Mouse (Mus musculus) liver, postnatal 0 days (tissue): ENCODE measurements around the gene Stam. TPM values are rescaled to one million over a fixed set of nuclear protein-coding genes. Genes with fewer than 3 reads are reported as not detected.
"Not testable (repeated sequence)": the region's sequence is repeated elsewhere in the genome, so short reads cannot be mapped to it uniquely, and the experiment has no call there.

Source experiments
- ATAC-seq: fragments of 200-750 bp; cut with Nextera tagmentation; 2 replicates; pipeline ENCODE4 v1.8.0; 2017; ENCODE audit warnings: mild to moderate bottlenecking, moderate library complexity
- DNase-seq: peaks from one replicate; pipeline ENCODE4 v3.0.0-alpha.2; 2016
- H3K27ac ChIP-seq: fragments of 300-500 bp; sonication (generic); 2 replicates; pipeline ENCODE4 v1.5.1; 2014; ENCODE audit warnings: antibody characterized with exemption, moderate library complexity, mild to moderate bottlenecking, low read depth
- H3K27me3 ChIP-seq: fragments of 300-500 bp; sonication (generic); 2 replicates; pipeline ENCODE4 v1.6.1; 2014; ENCODE audit warnings: low read length, control low read depth, mixed read lengths; ENCODE audit not compliant: insufficient read depth
- H3K36me3 ChIP-seq: fragments of 300-500 bp; sonication (generic); replicated peaks from 2 replicates; pipeline ENCODE4 v1.6.1; 2014; ENCODE audit warnings: mild to moderate bottlenecking, control low read depth, low read length, moderate library complexity, mixed read lengths; ENCODE audit not compliant: insufficient read depth
- H3K4me1 ChIP-seq: fragments of 300-500 bp; sonication (generic); 2 replicates; pipeline ENCODE4 v1.6.1; 2014; ENCODE audit warnings: antibody characterized with exemption, mild to moderate bottlenecking, control low read depth; ENCODE audit not compliant: insufficient read depth
- H3K4me2 ChIP-seq: fragments of 300-500 bp; sonication (generic); 2 replicates; pipeline ENCODE4 v1.6.1; 2014; ENCODE audit warnings: low read depth, mild to moderate bottlenecking, low read length, moderate library complexity, mixed read lengths
- H3K4me3 ChIP-seq: fragments of 300-500 bp; sonication (generic); 2 replicates; pipeline ENCODE4 v1.5.1; 2014; ENCODE audit warnings: low read depth, low read length
- H3K9ac ChIP-seq: fragments of 300-500 bp; sonication (generic); replicated peaks from 2 replicates; pipeline ENCODE4 v1.6.1; 2014; ENCODE audit warnings: mild to moderate bottlenecking, moderate library complexity
- H3K9me3 ChIP-seq: fragments of 300-500 bp; sonication (generic); 2 replicates; pipeline ENCODE4 v1.6.1; 2016; ENCODE audit warnings: mild to moderate bottlenecking, control low read depth, low read length, mixed read lengths
- CTCF ChIP-seq: sonication (generic); IDR thresholded peaks from 2 replicates; pipeline ENCODE4 v1.5.1; 2016; ENCODE audit warnings: antibody characterized with exemption, low read depth
- EP300 ChIP-seq: IDR thresholded peaks from 2 replicates; pipeline ENCODE4 v1.6.1; 2016; ENCODE audit warnings: antibody characterized with exemption, low read depth, mild to moderate bottlenecking
- WGBS: fragments of 180-500 bp; shearing (Covaris S2); extraction: QIAGEN DNeasy Blood & Tissue Kit; methylation state at CpG from one replicate; pipeline ENCODE4 v1.1.7; 2014; ENCODE audit not compliant: insufficient replicate concordance; 5-methylcytosine and 5-hydroxymethylcytosine counted together
- polyA plus RNA-seq: library from polyadenylated mRNA; unstranded; fragments of >200 nt; fragmentation: Nextera tagmentation; extraction: Ambion mirVana; gene quantifications from 2 replicates; pipeline ENCODE4 v1.2.1, GENCODE M21; 2015

Stam gene
- polyA plus RNA-seq, 1 experiment from 2014 or later = 15.6 TPM

- TF ChIP-seq EP300 = no peak
- TF ChIP-seq CTCF = no peak
- H3K4me3 ChIP-seq = no peak overlapping the region
- no peak overlapping the region for H3K4me2 ChIP-seq
- DNase-seq (no peak), ATAC-seq (no peak)
- H3K27ac ChIP-seq = no peak overlapping the region
- H3K27me3 ChIP-seq = no peaks in the 10 kb centered on the region
- 56% methylated on average over 2 of the region's 2 CpGs for WGBS
- peaks cover 10% of the 10 kb centered on the region for H3K4me1 ChIP-seq
- no peaks in the 10 kb centered on the region for H3K36me3 ChIP-seq
- H3K9me3 ChIP-seq = no peaks in the 10 kb centered on the region
- H3K9ac ChIP-seq = no peak overlapping the region
These were observed 4.9 kb upstream of the Stam start for GRCm38 (mm10) chr2:14069027-14069426.

GRCm38 (mm10) chr2:14070466-14070865 is 3.4 kb upstream of the Stam start:
- 79% methylated on average over 8 of the region's 8 CpGs for WGBS
- no peak overlapping the region for H3K4me2 ChIP-seq
- no peak overlapping the region for H3K9ac ChIP-seq
- no peaks in the 10 kb centered on the region for H3K27me3 ChIP-seq
- DNase-seq = no peak
- no peak for TF ChIP-seq CTCF
- TF ChIP-seq EP300 = no peak
- H3K4me3 ChIP-seq = no peak overlapping the region
- peaks cover 19% of the 10 kb centered on the region for H3K4me1 ChIP-seq
- no peak for ATAC-seq
- H3K27ac ChIP-seq = no peak overlapping the region
- no peaks in the 10 kb centered on the region for H3K9me3 ChIP-seq
- H3K36me3 ChIP-seq = no peaks in the 10 kb centered on the region

- H3K9ac ChIP-seq = peak overlapping the region; percentile 98
- H3K4me3 ChIP-seq = peak overlapping the region; percentile 95
- H3K27ac ChIP-seq = peak overlapping the region; percentile 99
- 11% methylated on average over 8 of the region's 8 CpGs for WGBS
- no peak for TF ChIP-seq EP300
- no peak for TF ChIP-seq CTCF
- H3K4me1 ChIP-seq = peaks cover 29% of the 10 kb centered on the region
- H3K36me3 ChIP-seq = no peaks in the 10 kb centered on the region
- ATAC-seq (no peak), DNase-seq (no peak)
- H3K9me3 ChIP-seq = no peaks in the 10 kb centered on the region
- peak overlapping the region; percentile 88 for H3K4me2 ChIP-seq
- no peaks in the 10 kb centered on the region for H3K27me3 ChIP-seq
These were observed 913 bp upstream of the Stam start for GRCm38 (mm10) chr2:14073008-14073361.

- Histone ChIP-seq H3K9me3 (no peaks in the 10 kb centered on the region), H3K9ac (peak overlapping the region; percentile 98), H3K4me3 (peak overlapping the region; percentile 95), H3K27me3 (no peaks in the 10 kb centered on the region), H3K27ac (peak overlapping the region; percentile 99), H3K4me1 (peaks cover 28% of the 10 kb centered on the region), H3K4me2 (peak overlapping the region; percentile 88), H3K36me3 (no peaks in the 10 kb centered on the region)
- ATAC-seq (no peak), DNase-seq (no peak)
- no peak for TF ChIP-seq EP300
- WGBS = under 1% methylated on average over 31 of the region's 38 CpGs
These were observed 463 bp downstream of the Stam start for GRCm38 (mm10) chr2:14074221-14074901.

GRCm38 (mm10) chr2:14078527-14078926 is 4.6 kb downstream of the Stam start:
- WGBS = 63% methylated on average over 8 of the region's 9 CpGs
- DNase-seq = peak; percentile 37
- H3K4me3 ChIP-seq, ATAC-seq, H3K36me3 ChIP-seq, H3K9ac ChIP-seq, H3K9me3 ChIP-seq, H3K27ac ChIP-seq, H3K4me2 ChIP-seq, H3K27me3 ChIP-seq: not testable (repeated sequence)
- H3K4me1 ChIP-seq = peaks cover 18% of the 10 kb centered on the region

- H3K9ac ChIP-seq = no peak overlapping the region
- no peak for ATAC-seq
- no peaks in the 10 kb centered on the region for H3K4me1 ChIP-seq
- H3K4me2 ChIP-seq = no peak overlapping the region
- no peak overlapping the region for H3K27ac ChIP-seq
- H3K27me3 ChIP-seq = no peaks in the 10 kb centered on the region
- TF ChIP-seq EP300 = no peak
- TF ChIP-seq CTCF = no peak
- peaks cover 17% of the 10 kb centered on the region for H3K36me3 ChIP-seq
- DNase-seq = no peak
- H3K4me3 ChIP-seq = no peak overlapping the region
- no peaks in the 10 kb centered on the region; the same call in 1 of the 2 replicates for H3K9me3 ChIP-seq
These were observed 26.6 kb downstream of the Stam start for GRCm38 (mm10) chr2:14100533-14100932.

- H3K4me2 ChIP-seq = no peak overlapping the region
- ATAC-seq (no peak), DNase-seq (no peak)
- H3K27ac ChIP-seq = no peak overlapping the region
- no peak overlapping the region for H3K4me3 ChIP-seq
- no peaks in the 10 kb centered on the region for H3K4me1 ChIP-seq
- no peaks in the 10 kb centered on the region for H3K9me3 ChIP-seq
- 87% methylated on average over 2 of the region's 2 CpGs for WGBS
- TF ChIP-seq EP300 = no peak
- TF ChIP-seq CTCF = no peak
- no peaks in the 10 kb centered on the region for H3K27me3 ChIP-seq
- no peak overlapping the region for H3K9ac ChIP-seq
- H3K36me3 ChIP-seq = peaks cover 17% of the 10 kb centered on the region
These were observed 28.7 kb downstream of the Stam start for GRCm38 (mm10) chr2:14102603-14103002.
